Mouse (Mus musculus): Measurements from ENCODE around the gene Emc7. TPM values are rescaled to one million over a fixed set of nuclear protein-coding genes. Genes with fewer than 3 reads are reported as not detected.
"Not testable (repeated sequence)": the region's sequence is repeated elsewhere in the genome, so short reads cannot be mapped to it uniquely, and the experiment has no call there.

The Emc7 gene
- polyA plus RNA-seq, 1 experiment from 2014 or later = 18.5 TPM

DNA sequence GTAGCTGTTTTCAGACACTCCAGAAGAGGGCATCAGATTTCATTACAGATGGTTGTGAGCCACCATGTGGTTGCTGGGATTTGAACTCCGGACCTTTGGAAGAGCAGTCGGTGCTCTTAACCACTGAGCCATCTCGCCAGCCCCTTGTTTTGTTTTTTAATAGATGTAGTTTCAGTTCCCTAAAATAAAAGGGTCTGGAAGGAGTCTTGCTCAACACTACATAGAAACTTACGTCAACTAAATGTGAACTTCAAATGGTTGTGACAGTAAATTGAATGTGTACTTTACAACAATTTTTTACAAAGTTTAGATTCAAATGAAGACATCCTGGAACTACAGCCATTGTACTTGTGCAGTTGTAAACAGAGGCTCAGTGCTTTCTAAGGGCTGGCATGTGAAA is 6.8 kb upstream of the Emc7 start:
- not testable (repeated sequence) for H3K36me3 ChIP-seq; H3K4me3 ChIP-seq; ATAC-seq (ENCODE audit: insufficient number of reproducible peaks, low FRiP score); H3K9ac ChIP-seq; H3K27me3 ChIP-seq (replicated peaks); H3K4me2 ChIP-seq; H3K27ac ChIP-seq (ENCODE audit: poor library complexity, severe bottlenecking); H3K4me1 ChIP-seq (replicated peaks); H3K9me3 ChIP-seq (replicated peaks)
- 78% methylated on average over 4 of the region's 4 CpGs for WGBS

- Histone ChIP-seq H3K4me1 (replicated peaks) (no peaks in the 10 kb centered on the region), H3K9me3 (replicated peaks) (no peaks in the 10 kb centered on the region), H3K27me3 (replicated peaks) (no peaks in the 10 kb centered on the region), H3K9ac (no peak overlapping the region), H3K27ac (ENCODE audit: poor library complexity, severe bottlenecking) (no peak overlapping the region), H3K36me3 (no peaks in the 10 kb centered on the region), H3K4me2 (no peak overlapping the region), H3K4me3 (no peak overlapping the region)
- no peak for ATAC-seq (ENCODE audit: insufficient number of reproducible peaks, low FRiP score)
Observed at GRCm38 (mm10) chr2:112448510-112449059, 6.2 kb upstream of the Emc7 start.

DNA sequence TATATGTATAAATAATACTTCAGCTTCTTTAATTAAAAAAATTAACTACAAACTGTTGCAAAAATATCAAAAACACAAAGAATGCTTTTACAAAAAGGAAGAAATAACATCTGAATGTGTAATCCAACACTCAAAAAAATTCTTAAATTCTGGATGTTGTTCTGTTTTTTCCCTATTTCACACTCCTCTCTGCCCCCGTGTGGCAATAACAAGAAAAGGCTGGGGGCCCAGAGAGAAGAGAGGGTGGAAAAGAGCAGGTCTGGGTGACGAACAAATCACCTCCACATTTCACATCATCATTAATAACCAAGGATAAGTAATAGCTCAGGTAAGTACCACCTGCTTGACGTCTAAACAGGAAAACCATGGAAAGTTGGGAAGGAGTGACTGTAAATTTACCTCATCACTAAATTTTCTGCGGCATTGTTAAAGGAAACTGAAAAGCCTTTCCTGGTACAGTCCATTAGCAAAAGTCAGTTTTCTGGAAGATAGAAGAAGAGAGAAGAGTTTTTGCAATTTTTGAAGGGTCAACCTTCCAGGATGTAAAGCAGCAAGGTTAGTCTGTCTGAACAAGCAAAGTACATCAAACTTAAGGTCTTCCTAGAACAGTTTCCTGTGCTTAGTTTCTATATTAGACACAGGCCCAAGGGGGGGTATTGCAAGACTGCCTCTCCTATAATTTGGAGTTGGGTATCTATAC is 5.0 kb upstream of the Emc7 start:
- H3K4me2 ChIP-seq = no peak overlapping the region
- no peaks in the 10 kb centered on the region for H3K36me3 ChIP-seq
- ATAC-seq (ENCODE audit: insufficient number of reproducible peaks, low FRiP score) = no peak
- H3K4me1 ChIP-seq (replicated peaks) = no peaks in the 10 kb centered on the region
- H3K27me3 ChIP-seq (replicated peaks) = no peaks in the 10 kb centered on the region
- H3K4me3 ChIP-seq = no peak overlapping the region
- 29% methylated on average over 4 of the region's 4 CpGs for WGBS
- H3K27ac ChIP-seq (ENCODE audit: poor library complexity, severe bottlenecking) = no peak overlapping the region
- H3K9ac ChIP-seq = no peak overlapping the region
- H3K9me3 ChIP-seq (replicated peaks) = no peaks in the 10 kb centered on the region

DNA sequence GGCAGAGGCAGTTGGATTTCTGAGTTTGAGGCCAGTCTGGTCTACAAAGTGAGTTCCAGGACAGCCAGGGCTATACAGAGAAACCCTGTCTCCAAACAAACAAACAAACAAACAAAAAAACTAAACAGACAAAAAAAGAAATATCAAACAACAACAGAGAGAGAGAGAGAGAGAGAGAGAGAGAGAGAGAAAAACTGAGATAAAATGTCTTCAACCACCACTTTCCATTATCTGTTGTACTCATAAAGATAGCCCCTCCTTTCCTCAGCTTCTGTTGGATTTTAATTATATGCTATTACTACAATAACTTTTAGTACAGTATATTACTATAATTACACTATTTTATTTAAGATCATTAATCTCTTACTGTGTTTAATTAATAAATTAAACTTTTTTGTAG is 2.3 kb upstream of the Emc7 start:
- not testable (repeated sequence) for H3K27ac ChIP-seq (ENCODE audit: poor library complexity, severe bottlenecking); H3K4me3 ChIP-seq; H3K4me2 ChIP-seq; H3K9ac ChIP-seq; ATAC-seq (ENCODE audit: insufficient number of reproducible peaks, low FRiP score); H3K4me1 ChIP-seq (replicated peaks); H3K27me3 ChIP-seq (replicated peaks); H3K9me3 ChIP-seq (replicated peaks); H3K36me3 ChIP-seq

DNA sequence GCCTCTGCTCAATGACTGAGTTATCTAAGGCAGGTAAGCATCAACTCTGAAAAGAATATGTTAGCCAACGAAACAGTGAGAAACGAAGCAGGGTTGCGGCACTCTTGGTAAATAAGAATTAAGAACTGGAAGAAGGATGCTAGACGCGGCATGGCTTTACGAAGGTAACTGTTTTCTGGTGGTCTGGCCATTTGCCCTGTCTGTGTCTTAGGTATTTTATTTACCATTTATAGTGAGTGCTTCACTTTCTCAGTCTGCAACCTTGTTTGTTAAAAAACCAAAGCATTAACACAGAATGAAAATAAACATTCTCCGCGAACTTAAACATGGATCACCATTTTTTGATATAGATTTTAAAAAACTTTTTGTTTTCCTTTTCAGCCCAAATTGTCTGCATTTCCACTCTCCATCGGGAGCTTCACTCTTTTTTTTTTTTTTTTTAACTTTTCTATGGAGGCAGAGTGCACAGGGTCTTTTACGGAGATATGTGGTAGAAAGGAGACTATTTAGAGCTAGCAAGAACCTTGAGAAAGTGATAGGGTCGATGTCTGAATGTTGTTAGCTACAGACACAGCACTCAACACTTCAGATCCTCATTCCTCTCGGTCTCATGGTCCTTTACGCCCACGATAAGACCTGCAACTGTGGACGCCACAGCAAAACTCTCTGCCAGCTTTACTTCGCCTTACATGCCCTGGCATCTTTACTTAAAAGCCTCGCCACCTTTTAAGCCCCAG is 504 bp upstream of the Emc7 start:
- Histone ChIP-seq H3K36me3 (no peaks in the 10 kb centered on the region), H3K27me3 (replicated peaks) (no peaks in the 10 kb centered on the region), H3K9me3 (replicated peaks) (no peaks in the 10 kb centered on the region), H3K4me3 (peak overlapping the region; percentile 83), H3K9ac (peak overlapping the region; percentile 93), H3K4me1 (replicated peaks) (peaks cover 5% of the 10 kb centered on the region; the same call in 1 of the 2 replicates), H3K27ac (ENCODE audit: poor library complexity, severe bottlenecking) (peak overlapping the region; percentile 88), H3K4me2 (peak overlapping the region; percentile 81)
- 30% methylated on average over 17 of the region's 17 CpGs for WGBS
- peak; percentile 49 for ATAC-seq (ENCODE audit: insufficient number of reproducible peaks, low FRiP score)

DNA sequence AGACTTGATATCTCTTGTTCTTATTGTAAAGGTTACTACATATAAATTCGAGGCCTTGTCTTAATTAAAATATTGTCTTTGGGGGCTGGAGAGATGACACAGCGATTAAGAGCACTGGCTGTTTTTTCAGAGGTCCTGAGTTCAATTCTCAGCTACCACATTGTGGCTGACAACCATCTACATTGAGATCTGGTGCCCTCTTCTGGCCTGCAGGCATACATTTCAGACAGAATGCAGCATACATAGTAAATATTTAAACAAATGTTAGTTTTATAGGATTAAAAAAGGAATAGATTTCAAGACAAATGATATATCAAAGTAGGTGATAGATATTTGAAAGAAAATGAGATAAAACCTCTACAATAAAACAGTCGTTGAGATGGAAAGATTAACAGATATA is 5.8 kb downstream of the Emc7 start:
- Histone ChIP-seq H3K4me3 (no peak overlapping the region), H3K27me3 (replicated peaks) (no peaks in the 10 kb centered on the region), H3K4me2 (no peak overlapping the region), H3K27ac (ENCODE audit: poor library complexity, severe bottlenecking) (no peak overlapping the region), H3K9me3 (replicated peaks) (no peaks in the 10 kb centered on the region), H3K4me1 (replicated peaks) (peaks cover 4% of the 10 kb centered on the region; the same call in 1 of the 2 replicates), H3K36me3 (peaks cover 29% of the 10 kb centered on the region), H3K9ac (no peak overlapping the region)
- 85% methylated on average over 3 of the region's 3 CpGs for WGBS
- no peak for ATAC-seq (ENCODE audit: insufficient number of reproducible peaks, low FRiP score)

DNA sequence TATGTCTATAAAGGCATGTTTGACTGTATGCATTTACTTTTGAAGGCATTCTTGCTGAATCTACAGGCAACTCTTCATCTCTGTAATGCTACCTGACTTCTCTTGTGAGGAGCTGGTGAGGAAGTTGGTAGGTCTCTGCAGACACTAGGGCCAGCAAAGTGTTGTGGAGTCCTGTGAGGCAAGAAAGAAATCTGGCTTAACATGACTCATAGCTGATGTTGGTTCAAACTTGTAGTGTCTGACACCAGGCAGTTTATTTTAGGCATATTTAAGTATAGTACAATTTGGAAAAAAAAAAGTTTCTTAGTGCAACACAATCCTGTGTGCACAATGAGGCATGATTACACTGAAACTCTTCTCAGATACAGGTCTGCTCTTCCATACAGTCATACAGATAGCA is 14.7 kb downstream of the Emc7 start:
- H3K9ac ChIP-seq = no peak overlapping the region
- H3K27me3 ChIP-seq (replicated peaks) = no peaks in the 10 kb centered on the region
- no peak overlapping the region for H3K4me2 ChIP-seq
- H3K27ac ChIP-seq (ENCODE audit: poor library complexity, severe bottlenecking) = no peak overlapping the region
- no peaks in the 10 kb centered on the region for H3K9me3 ChIP-seq (replicated peaks)
- H3K4me1 ChIP-seq (replicated peaks) = peaks cover 10% of the 10 kb centered on the region
- no peak for ATAC-seq (ENCODE audit: insufficient number of reproducible peaks, low FRiP score)
- no peak overlapping the region for H3K4me3 ChIP-seq
- peaks cover 33% of the 10 kb centered on the region for H3K36me3 ChIP-seq

GRCm38 (mm10) chr2:112470961-112471381 is 16.2 kb downstream of the Emc7 start:
- Histone ChIP-seq H3K27me3 (replicated peaks) (no peaks in the 10 kb centered on the region), H3K4me3 (no peak overlapping the region), H3K27ac (ENCODE audit: poor library complexity, severe bottlenecking) (peak overlapping the region; percentile 62), H3K9ac (no peak overlapping the region), H3K36me3 (peaks cover 27% of the 10 kb centered on the region), H3K4me2 (no peak overlapping the region), H3K4me1 (replicated peaks) (peaks cover 10% of the 10 kb centered on the region), H3K9me3 (replicated peaks) (no peaks in the 10 kb centered on the region)
- WGBS = 45% methylated on average over 5 of the region's 5 CpGs
- ATAC-seq (ENCODE audit: insufficient number of reproducible peaks, low FRiP score) = no peak

DNA sequence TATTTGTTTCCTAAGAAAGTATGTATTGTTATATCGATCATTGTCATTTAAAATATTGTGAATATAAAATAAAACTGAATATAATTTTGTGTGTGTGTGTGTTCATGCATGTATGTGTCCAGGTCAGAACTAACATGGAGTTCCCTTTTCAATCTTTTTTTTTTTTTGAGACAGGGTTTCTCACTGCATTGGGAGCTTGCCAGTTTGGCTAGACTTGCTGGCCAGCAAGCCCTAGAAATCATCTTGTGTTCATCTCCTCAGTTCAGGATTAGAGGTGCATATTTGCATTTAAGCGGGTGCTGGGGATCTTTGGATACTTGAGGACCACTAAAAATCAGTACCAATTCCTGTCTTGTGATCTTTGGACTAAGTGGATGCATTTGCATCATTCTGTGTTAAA is 17.3 kb downstream of the Emc7 start:
- H3K4me3 ChIP-seq = no peak overlapping the region
- 82% methylated on average over 2 of the region's 2 CpGs for WGBS
- H3K4me1 ChIP-seq (replicated peaks) = peaks cover 10% of the 10 kb centered on the region
- H3K36me3 ChIP-seq = peaks cover 18% of the 10 kb centered on the region
- ATAC-seq (ENCODE audit: insufficient number of reproducible peaks, low FRiP score) = no peak
- no peak overlapping the region for H3K4me2 ChIP-seq
- H3K9ac ChIP-seq = no peak overlapping the region
- no peaks in the 10 kb centered on the region for H3K9me3 ChIP-seq (replicated peaks)
- no peak overlapping the region for H3K27ac ChIP-seq (ENCODE audit: poor library complexity, severe bottlenecking)
- H3K27me3 ChIP-seq (replicated peaks) = no peaks in the 10 kb centered on the region

GRCm38 (mm10) chr2:112474997-112475724 is 20.4 kb downstream of the Emc7 start:
- Histone ChIP-seq H3K9me3 (replicated peaks) (no peaks in the 10 kb centered on the region), H3K4me3 (no peak overlapping the region), H3K27ac (ENCODE audit: poor library complexity, severe bottlenecking) (no peak overlapping the region), H3K27me3 (replicated peaks) (no peaks in the 10 kb centered on the region), H3K9ac (no peak overlapping the region), H3K4me1 (replicated peaks) (peaks cover 5% of the 10 kb centered on the region), H3K4me2 (no peak overlapping the region), H3K36me3 (no peaks in the 10 kb centered on the region)
- no peak for ATAC-seq (ENCODE audit: insufficient number of reproducible peaks, low FRiP score)
- 64% methylated on average over 5 of the region's 5 CpGs for WGBS

DNA sequence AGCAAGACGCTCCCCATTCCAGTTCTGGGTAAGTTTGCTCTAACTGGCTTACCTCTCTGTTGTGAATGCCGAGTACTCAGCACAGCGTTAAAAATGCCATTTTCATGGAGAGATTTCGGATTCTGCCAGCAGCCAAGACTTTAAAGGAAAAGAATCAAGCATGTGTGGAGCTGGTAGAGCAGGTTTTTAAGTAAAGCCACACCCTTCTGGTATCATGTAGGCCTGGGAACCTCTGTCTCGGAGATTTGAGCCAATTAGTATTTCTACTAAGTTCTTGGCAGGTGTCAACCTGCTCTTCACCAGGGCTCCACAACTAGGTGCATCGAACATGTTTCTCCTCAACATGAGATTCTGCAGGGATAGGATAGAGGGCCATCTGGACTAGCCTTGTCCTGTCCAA is 21.8 kb downstream of the Emc7 start:
- no peak for ATAC-seq (ENCODE audit: insufficient number of reproducible peaks, low FRiP score)
- Histone ChIP-seq H3K27ac (ENCODE audit: poor library complexity, severe bottlenecking) (no peak overlapping the region), H3K4me1 (replicated peaks) (no peaks in the 10 kb centered on the region), H3K9me3 (replicated peaks) (no peaks in the 10 kb centered on the region), H3K9ac (no peak overlapping the region), H3K36me3 (no peaks in the 10 kb centered on the region), H3K4me3 (no peak overlapping the region), H3K27me3 (replicated peaks) (no peaks in the 10 kb centered on the region), H3K4me2 (no peak overlapping the region)
- 78% methylated on average over 6 of the region's 6 CpGs for WGBS
